Mouse (Mus musculus) lung, postnatal 10 days (tissue): ENCODE data around the gene Atp2a2.

Experiments used
- DNase-seq: peaks from one replicate; pipeline ENCODE4 v3.0.0; 2021

Atp2a2 gene

GRCm38 (mm10) chr5:122448869-122449268 is 53.2 kb downstream of the Atp2a2 start:
- DNase-seq, result no peak

- peak; percentile 54 for DNase-seq
Measured at GRCm38 (mm10) chr5:122447857-122448256, 54.2 kb downstream of the Atp2a2 start.

DNA sequence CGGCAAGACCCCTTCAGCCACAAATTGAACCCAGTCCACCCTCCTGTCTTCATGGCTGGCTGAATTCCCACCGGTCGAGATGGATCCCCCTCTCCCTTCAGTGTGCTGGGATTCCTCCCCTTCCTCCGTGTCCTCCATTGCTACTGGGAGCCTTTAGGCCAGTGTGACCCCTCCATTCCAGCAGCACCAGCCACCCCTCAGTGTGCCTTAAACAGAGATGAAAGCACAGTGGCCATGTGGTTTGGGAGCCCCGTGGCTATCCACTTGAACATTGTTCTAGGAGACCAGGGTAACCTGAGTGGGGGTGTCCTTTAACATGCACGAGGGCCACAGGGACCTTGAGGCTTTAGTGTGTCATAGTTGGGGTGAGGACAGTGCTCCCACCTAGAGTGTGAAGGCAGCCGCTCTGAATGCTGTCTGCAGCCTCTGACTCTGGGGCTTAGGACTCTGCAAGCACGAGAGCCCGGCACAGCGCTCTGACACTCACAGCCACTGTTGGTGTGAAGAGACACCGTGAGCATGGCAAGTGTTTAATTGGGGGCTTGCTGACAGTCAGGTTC is 56.9 kb downstream of the Atp2a2 start:
- no peak for DNase-seq

DNA sequence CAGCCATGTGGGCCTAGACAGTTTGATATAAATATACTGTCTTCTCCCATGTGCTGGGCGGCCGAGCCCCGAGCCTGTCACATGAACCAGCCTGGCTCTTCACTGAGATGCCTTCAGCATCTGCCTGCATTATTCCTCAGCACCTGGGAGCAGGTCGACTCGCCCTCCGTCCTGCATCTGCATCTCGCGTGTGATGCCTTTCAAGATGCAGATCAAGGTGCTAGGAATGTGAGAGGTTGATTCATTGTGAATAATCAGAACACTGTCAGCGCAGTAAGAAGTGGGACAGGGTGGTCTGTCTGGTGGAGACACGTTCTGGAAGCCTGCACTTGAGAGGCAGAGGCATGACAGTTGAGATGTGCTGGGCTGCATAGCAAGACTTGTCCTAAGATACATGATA is 57.5 kb downstream of the Atp2a2 start:
- no peak for DNase-seq

GRCm38 (mm10) chr5:122440095-122440630 is 61.9 kb downstream of the Atp2a2 start:
- peak; percentile 66 for DNase-seq

GRCm38 (mm10) chr5:122439400-122440094 is 62.5 kb downstream of the Atp2a2 start:
- peak; percentile 69 for DNase-seq

DNA sequence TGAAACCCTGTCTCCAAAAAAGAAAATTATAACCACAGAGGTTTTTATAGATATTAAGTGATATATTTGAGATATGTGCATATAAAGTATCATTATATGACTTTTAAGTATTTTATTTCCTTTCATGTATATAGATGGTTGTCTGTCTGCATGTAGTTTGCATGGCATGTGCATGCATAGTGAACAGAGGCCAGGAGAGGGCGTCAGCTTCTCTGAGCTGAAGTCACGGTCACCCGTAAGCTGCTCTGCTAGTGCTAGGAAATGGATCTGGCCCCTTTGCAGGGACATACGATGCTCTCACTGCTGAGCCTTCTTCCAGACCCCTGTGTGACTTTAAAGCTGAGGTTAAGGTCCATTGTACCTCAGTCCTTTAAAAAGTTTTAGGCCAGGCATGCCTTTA is 67.5 kb downstream of the Atp2a2 start:
- no peak for DNase-seq

DNA sequence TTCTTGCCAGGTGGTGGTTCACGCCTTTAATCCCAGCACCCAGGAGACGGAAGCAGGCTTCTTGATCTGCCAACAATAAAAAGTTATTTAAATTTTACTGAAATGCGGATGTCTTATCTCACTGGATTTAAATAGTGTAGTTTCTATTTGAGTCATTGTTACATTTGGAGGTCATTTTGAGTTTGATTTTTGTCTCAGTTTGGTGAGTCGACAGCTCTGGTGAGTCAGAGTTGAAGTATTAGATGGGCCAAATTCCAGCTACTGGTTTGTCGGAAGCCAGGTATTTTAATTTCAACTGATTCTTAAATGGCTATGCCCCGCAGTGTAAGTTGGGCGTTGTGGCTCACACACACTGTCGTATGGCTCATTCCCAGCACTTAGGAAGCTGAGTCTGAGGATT is 70.8 kb downstream of the Atp2a2 start:
- DNase-seq, result no peak

- DNase-seq, result no peak
Measured at GRCm38 (mm10) chr5:122430036-122430775, 71.8 kb downstream of the Atp2a2 start.

DNA sequence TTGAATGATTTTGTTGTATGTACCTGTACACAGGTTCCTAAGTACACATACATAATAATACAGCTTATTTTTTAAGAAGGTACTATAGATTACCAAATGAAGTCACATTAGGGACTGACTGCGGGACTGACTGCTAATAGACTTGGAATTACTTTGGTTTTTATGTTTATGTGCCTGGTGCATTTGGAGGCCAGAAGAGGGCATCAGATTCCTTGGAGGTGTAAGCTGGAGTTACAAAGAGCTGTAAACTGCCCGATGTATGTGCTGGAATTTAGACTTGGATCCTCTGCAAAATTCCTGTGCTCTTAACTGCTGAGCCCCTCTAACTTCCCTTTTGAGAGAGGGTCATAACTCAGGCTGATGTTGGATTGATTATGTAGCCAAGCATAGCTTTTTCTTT is 76.5 kb downstream of the Atp2a2 start:
- DNase-seq, result no peak

GRCm38 (mm10) chr5:122423083-122423482 is 78.9 kb downstream of the Atp2a2 start:
- DNase-seq, result no peak

DNA sequence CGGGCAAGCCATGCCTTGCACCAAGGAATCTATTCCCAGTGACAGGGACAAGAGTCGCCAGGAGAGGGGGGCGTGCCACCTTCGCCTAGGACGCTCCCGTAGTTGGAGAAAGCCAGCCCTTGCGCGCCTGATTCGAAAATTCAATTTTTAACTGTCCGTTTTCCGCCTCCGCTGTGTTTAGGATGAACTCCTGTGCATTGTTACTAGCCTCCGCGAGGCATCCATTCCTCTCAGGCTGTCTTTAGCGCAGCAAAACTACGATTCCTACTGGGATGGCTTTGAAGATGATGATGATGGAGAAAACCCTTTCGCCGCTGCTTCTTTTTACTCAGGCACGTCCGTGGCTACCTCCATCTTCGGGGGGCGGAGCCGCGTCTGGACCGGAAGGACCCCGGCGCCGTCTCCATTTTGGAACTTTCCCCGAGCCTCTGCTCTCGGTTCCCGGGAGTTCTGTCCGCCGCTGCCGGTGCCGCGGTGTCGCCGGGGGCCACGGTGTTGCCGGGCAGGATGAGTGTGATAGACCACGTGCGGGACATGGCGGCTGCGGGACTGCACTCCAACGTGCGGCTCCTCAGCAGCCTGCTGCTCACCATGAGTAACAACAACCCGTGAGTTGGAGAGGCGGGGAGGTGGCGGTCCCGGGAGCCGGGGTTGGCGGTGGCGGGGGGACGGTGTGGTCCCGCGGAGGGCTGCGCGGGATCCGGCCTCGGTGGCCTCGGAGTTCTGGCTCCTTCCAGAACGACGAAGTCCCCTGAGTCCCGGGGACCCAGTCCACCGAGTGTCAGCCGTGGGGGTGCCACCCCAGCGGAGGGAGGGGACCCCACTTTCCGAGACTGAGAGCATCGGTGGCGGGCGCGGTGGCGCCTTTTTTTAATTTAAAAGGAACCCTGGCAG is 79.7 kb downstream of the Atp2a2 start:
- peak; percentile 94 for DNase-seq

DNA sequence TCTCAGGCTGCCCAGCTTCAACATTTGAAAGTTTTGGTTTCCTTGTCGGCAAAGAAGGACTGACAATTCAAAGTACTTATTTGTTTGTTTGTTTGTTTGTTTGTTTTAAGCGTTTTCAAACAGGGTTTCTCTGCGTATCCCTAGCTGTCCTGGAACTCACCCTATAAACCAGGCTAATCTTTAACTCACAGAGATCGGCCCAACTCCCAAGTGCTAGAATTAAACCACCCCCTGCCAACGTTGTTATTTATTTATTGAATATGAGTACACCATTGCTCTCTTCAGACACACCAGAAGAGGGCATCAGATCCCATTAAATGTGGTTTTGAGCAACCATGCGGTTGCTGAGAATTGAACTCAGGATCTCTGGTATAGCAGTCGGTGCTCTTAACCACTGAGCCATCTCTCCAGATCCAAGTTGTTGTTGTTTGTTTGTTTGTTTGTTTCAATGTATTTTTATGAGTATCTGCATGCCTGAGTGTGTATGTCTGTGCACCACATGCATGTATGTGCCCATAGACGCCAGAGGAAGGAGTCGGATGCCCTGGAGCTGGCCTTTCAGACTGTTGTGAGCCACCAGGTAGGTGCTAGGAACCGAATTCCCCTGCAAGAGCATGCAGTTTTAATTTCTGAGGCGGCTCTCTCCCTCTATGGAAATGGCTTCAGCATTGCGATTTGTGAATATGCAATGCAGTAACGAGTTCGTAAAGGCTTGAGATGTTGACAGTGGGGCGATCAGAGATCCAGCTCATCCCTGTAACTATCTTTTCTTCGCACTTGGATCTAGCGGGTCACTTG is 80.6 kb downstream of the Atp2a2 start, which contains the start of gene Anapc7:
Gene Anapc7, plus strand, starts transcription at position 423 of the 798 bp plus-strand sequence.
- DNase-seq, result no peak

GRCm38 (mm10) chr5:122420676-122421075 is 81.3 kb downstream of the Atp2a2 start:
- DNase-seq, result peak; percentile 11

DNA sequence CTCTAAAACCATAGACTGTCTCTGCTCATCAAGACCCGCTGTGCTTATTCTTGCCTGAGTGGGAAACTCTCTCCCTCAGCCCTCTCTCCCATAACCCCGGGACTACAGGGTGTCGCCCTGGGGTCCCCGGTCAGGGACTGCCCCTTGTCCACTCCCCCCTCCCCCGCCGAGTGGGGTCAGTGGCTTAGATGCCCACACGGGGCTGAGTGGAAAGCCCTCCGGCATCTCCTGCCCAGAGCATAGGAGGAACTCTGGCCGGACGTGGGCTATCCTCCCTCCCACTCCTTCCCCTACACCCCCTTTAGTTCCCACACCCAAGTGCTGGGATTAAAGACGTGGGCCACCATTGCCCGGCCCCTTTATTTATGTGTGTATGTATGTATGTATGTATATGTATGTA is 86.6 kb downstream of the Atp2a2 start:
- no peak for DNase-seq

GRCm38 (mm10) chr5:122414351-122414750 is 87.7 kb downstream of the Atp2a2 start:
- no peak for DNase-seq

- DNase-seq, result peak; percentile 71
Measured at GRCm38 (mm10) chr5:122412826-122413225, 89.2 kb downstream of the Atp2a2 start.

- DNase-seq, result peak; percentile 11
Measured at GRCm38 (mm10) chr5:122411892-122412291, 90.1 kb downstream of the Atp2a2 start.

DNA sequence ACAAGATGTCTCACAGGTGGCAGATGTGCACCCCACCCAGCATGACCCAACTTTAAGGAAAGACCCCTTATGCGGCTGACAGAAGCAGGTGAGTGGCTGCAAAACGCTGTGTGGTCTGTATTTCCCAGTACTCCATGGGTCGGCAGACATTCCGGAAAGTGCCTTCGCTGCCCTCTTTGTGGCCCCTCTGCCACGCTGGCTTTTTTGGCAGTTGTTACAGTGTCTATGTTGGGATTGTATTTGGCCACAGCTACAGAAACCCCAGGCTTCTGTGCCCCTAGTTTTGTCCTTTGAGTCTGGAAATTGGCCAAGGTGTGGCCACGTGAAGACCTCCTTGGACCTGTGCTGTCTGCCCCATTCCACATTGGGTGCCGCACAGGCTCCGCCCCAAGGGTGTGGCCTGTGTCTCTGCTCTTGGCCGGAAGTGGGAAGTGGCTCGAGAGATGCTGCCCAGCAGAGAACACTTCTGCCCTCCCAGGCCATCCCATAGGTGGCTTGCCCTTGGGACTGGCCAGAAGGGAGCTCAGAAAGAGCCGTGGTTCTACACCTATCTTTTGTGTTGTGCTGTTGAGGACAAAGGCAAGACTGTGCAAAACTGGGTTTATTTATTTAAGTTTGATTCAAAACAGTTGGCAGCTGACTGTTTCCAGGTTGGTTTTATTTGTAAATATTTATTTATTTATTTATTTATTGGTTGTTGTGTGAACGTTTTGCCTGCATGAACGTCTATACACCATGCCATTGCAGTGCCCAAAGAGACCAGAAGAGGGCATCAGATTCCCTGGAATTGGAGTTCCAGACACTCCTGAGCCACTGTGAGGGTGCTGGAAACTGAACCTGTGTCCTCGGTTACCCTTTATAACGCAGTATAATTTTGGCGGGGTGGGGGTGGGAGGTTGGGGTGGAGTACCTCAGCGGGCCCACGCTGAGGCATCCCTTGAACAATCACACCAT is 92.1 kb downstream of the Atp2a2 start:
- peak; percentile 34 for DNase-seq

GRCm38 (mm10) chr5:122405537-122405936 is 96.5 kb downstream of the Atp2a2 start:
- no peak for DNase-seq
